Mouse (Mus musculus) midbrain, postnatal 0 days (tissue): ENCODE data around the gene Tmem37. TPM values are rescaled to one million over a fixed set of nuclear protein-coding genes. Genes with fewer than 3 reads are reported as not detected.

ENCODE experiments used
- ATAC-seq: fragments of 200-750 bp; cut with Nextera tagmentation; 2 replicates; pipeline ENCODE4 v1.8.0; 2017; ENCODE audit warnings: moderate number of reproducible peaks, mild to moderate bottlenecking, moderate TSS enrichment, moderate library complexity; ENCODE audit not compliant: low FRiP score
- DNase-seq: peaks from one replicate; pipeline ENCODE4 v3.0.0-alpha.2; 2015; ENCODE audit warnings: low spot score
- H3K27ac ChIP-seq: fragments of 300-500 bp; sonication (generic); 2 replicates; pipeline ENCODE4 v1.5.1; 2014; ENCODE audit warnings: low read depth, mild to moderate bottlenecking, low read length, mixed read lengths
- H3K27me3 ChIP-seq: fragments of 300-500 bp; sonication (generic); 2 replicates; pipeline ENCODE4 v1.6.1; 2014; ENCODE audit warnings: low read length, control low read depth, mixed read lengths; ENCODE audit not compliant: insufficient read depth
- H3K36me3 ChIP-seq: fragments of 300-500 bp; sonication (generic); 2 replicates; pipeline ENCODE4 v1.6.1; 2014; ENCODE audit warnings: low read length, control low read depth, mixed read lengths; ENCODE audit not compliant: insufficient read depth
- H3K4me1 ChIP-seq: fragments of 300-500 bp; sonication (generic); 2 replicates; pipeline ENCODE4 v1.6.1; 2014; ENCODE audit warnings: mild to moderate bottlenecking, control low read depth, antibody characterized with exemption, low read length, mixed read lengths; ENCODE audit not compliant: insufficient read depth
- H3K4me2 ChIP-seq: fragments of 300-500 bp; sonication (generic); 2 replicates; pipeline ENCODE4 v1.6.1; 2014; ENCODE audit warnings: low read depth, mild to moderate bottlenecking, low read length, mixed read lengths; ENCODE audit not compliant: poor library complexity, severe bottlenecking
- H3K4me3 ChIP-seq: fragments of 300-500 bp; sonication (generic); 2 replicates; pipeline ENCODE4 v1.5.1; 2014; ENCODE audit warnings: low read depth, mild to moderate bottlenecking, low read length, moderate library complexity
- H3K9ac ChIP-seq: fragments of 300-500 bp; sonication (generic); replicated peaks from 2 replicates; pipeline ENCODE4 v1.6.1; 2014; ENCODE audit warnings: mild to moderate bottlenecking, low read length, moderate library complexity, mixed read lengths; ENCODE audit not compliant: poor library complexity, severe bottlenecking
- H3K9me3 ChIP-seq: fragments of 300-500 bp; sonication (generic); 2 replicates; pipeline ENCODE4 v1.6.1; 2016; ENCODE audit warnings: low read length, control low read depth
- CTCF ChIP-seq: IDR thresholded peaks from 2 replicates; pipeline ENCODE4 v1.5.1; 2016; ENCODE audit warnings: antibody characterized with exemption, mild to moderate bottlenecking
- WGBS: fragments of 180-500 bp; shearing (Covaris S2); extraction: QIAGEN DNeasy Blood & Tissue Kit; methylation state at CpG from one replicate; pipeline ENCODE4 v1.1.7; 2014; 5-methylcytosine and 5-hydroxymethylcytosine counted together
- polyA plus RNA-seq: library from polyadenylated mRNA; unstranded; fragments of >200 nt; fragmentation: Nextera tagmentation; extraction: Ambion mirVana; gene quantifications from 2 replicates; pipeline ENCODE4 v1.2.1, GENCODE M21; 2015
- total RNA-seq: library from RNA; depleted of rRNA; stranded (reverse); fragments of >200 nt; gene quantifications from 2 replicates; pipeline ENCODE4 v1.2.3, GENCODE M21; 2014; rRNA removed

Tmem37 gene
- total and polyA plus RNA-seq, 2 experiments from 2014 or later, result 4.0 to 7.5 TPM

- DNase-seq (no peak), ATAC-seq (no peak)
- Histone ChIP-seq H3K27me3 (no peaks in the 10 kb centered on the region; the same call in 1 of the 2 replicates), H3K36me3 (no peaks in the 10 kb centered on the region), H3K9ac (no peak overlapping the region), H3K9me3 (no peaks in the 10 kb centered on the region), H3K4me3 (no peak overlapping the region), H3K4me2 (no peak overlapping the region), H3K4me1 (no peaks in the 10 kb centered on the region), H3K27ac (no peak overlapping the region)
- peak; percentile 27; the same call in 1 of the 2 replicates for TF ChIP-seq CTCF
- WGBS, result 41% methylated on average over 3 of the region's 3 CpGs
These were observed 55.0 kb downstream of the Tmem37 start for GRCm38 (mm10) chr1:120018900-120019299.

Other genes starting within 250 kb of the Tmem37 start
- gene Ptpn4, start 236.5 kb downstream of the Tmem37 start, total RNA-seq, result 46.5 and 53.1 TPM in 2 replicates
- gene Ptpn4, start 236.5 kb downstream of the Tmem37 start, polyA plus RNA-seq, result 4.2 and 7.0 TPM in 2 replicates
- gene Tmem177, start 160.9 kb downstream of the Tmem37 start, total RNA-seq, result 5.4 and 5.7 TPM in 2 replicates
- 3.5 and 3.6 TPM in 2 replicates for gene Tmem177, start 160.9 kb downstream of the Tmem37 start, polyA plus RNA-seq
- gene Cfap221, start 76.8 kb downstream of the Tmem37 start, total RNA-seq, result 0.55 TPM in 1 of 2 replicates, not detected in the other
- 0.13 and 0.63 TPM in 2 replicates for gene Cfap221, start 76.8 kb downstream of the Tmem37 start, polyA plus RNA-seq
- gene Sctr, start 67.2 kb downstream of the Tmem37 start, total RNA-seq, result 0.66 and 1.6 TPM in 2 replicates
- gene Sctr, start 67.2 kb downstream of the Tmem37 start, polyA plus RNA-seq, result 1.00 and 1.0 TPM in 2 replicates
- 515 and 540 TPM in 2 replicates for gene Dbi, start 47.0 kb upstream of the Tmem37 start, total RNA-seq
- 1,809 and 1,897 TPM in 2 replicates for gene Dbi, start 47.0 kb upstream of the Tmem37 start, polyA plus RNA-seq
- gene 3110009E18Rik, start 47.1 kb upstream of the Tmem37 start, total RNA-seq, result 0.77 and 1.9 TPM in 2 replicates
- 11.4 and 15.7 TPM in 2 replicates for gene 3110009E18Rik, start 47.1 kb upstream of the Tmem37 start, polyA plus RNA-seq
- gene Steap3, start 198.6 kb upstream of the Tmem37 start, total RNA-seq, result 3.7 and 5.5 TPM in 2 replicates
- 5.4 and 5.9 TPM in 2 replicates for gene Steap3, start 198.6 kb upstream of the Tmem37 start, polyA plus RNA-seq